Mouse (Mus musculus): ENCODE results near the gene Zfp324. TPM values are rescaled to one million over a fixed set of nuclear protein-coding genes. Genes with fewer than 3 reads are reported as not detected.

Zfp324 gene
- polyA plus RNA-seq, 1 experiment from 2014 or later = 7.9 TPM

DNA sequence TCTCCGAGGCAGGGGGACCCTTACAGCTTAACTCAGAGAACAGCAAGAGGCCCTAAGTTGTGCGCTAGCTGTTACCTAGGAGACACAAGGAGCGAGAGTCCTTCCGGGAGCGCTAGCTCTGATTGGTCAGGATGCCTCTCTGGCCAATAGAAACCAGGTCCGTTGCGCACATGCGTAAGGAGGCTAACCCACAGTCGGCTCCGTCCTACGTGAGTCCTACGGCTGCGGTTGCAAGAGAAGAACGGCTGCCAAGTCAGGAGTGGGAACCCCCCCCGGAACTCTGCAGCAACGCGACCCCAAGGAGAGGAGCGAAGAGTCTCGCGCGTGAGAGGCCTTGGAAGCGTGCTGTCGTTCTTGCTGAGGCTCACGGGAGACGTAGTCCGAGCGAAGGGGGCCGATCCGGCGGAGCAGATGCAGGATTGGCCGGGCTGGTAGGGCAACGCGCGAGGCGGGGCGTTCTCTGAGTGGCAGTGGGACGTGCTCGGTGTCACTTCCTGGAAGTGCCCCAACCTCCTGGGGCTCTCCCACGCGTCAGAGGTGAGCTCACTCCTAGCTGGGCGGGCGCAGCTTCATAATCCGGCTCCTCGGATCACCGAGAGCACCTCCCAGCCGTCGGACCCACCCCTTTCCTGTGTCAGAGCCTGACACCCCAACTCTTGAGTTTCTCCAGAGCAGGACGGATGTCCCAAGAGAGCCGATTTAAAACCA lies 12.2 kb downstream of the Zfp324 start, which contains the start of gene Zfp446:
TSS of gene Zfp446 (plus strand) at position 167 of the 708 bp plus-strand sequence.
- under 1% methylated on average over 49 of the region's 49 CpGs for WGBS
- Histone ChIP-seq H3K9me3 (replicated peaks; ENCODE audit: control insufficient read depth, low read length) (no peaks in the 10 kb centered on the region), H3K4me2 (ENCODE audit: low read depth, low read length) (peak within 1 kb of the TSS; percentile 40), H3K27me3 (ENCODE audit: control insufficient read depth, insufficient read depth, low read length) (no peaks in the 10 kb centered on the region), H3K4me1 (ENCODE audit: control insufficient read depth, insufficient read depth, low read length) (peaks cover 2% of the 10 kb centered on the region; the same call in 1 of the 2 replicates), H3K36me3 (replicated peaks; ENCODE audit: control insufficient read depth, insufficient read depth, low read depth, low read length) (no peaks in the 10 kb centered on the region), H3K27ac (replicated peaks; ENCODE audit: low read depth, low read length) (peak within 1 kb of the TSS; percentile 65), H3K4me3 (ENCODE audit: low read depth, low read length) (peak within 1 kb of the TSS; percentile 61), H3K9ac (replicated peaks; ENCODE audit: low read length) (peak within 1 kb of the TSS; percentile 68)
- peak; percentile 98 for DNase-seq (ENCODE audit: low spot score)
- peak; percentile 99 for ATAC-seq (replicated peaks; ENCODE audit: insufficient number of reproducible peaks, low FRiP score, low TSS enrichment, low read depth)

GRCm38 (mm10) chr7:12978931-12979722 lies 13.5 kb downstream of the Zfp324 start:
- Histone ChIP-seq H3K4me1 (ENCODE audit: control insufficient read depth, insufficient read depth, low read length) (peaks cover 2% of the 10 kb centered on the region; the same call in 1 of the 2 replicates), H3K9ac (replicated peaks; ENCODE audit: low read length) (peak overlapping the region; percentile 41; the same call in 1 of the 2 replicates), H3K36me3 (replicated peaks; ENCODE audit: control insufficient read depth, insufficient read depth, low read depth, low read length) (no peaks in the 10 kb centered on the region), H3K27me3 (ENCODE audit: control insufficient read depth, insufficient read depth, low read length) (no peaks in the 10 kb centered on the region), H3K4me2 (ENCODE audit: low read depth, low read length) (peak overlapping the region; percentile 40), H3K4me3 (ENCODE audit: low read depth, low read length) (no peak overlapping the region), H3K27ac (replicated peaks; ENCODE audit: low read depth, low read length) (no peak overlapping the region), H3K9me3 (replicated peaks; ENCODE audit: control insufficient read depth, low read length) (no peaks in the 10 kb centered on the region)
- 85% methylated on average over 18 of the region's 18 CpGs for WGBS
- ATAC-seq (replicated peaks; ENCODE audit: insufficient number of reproducible peaks, low FRiP score, low TSS enrichment, low read depth) (no peak), DNase-seq (ENCODE audit: low spot score) (no peak)

- Histone ChIP-seq H3K4me2 (ENCODE audit: low read depth, low read length) (no peak overlapping the region), H3K36me3 (replicated peaks; ENCODE audit: control insufficient read depth, insufficient read depth, low read depth, low read length) (no peaks in the 10 kb centered on the region), H3K9me3 (replicated peaks; ENCODE audit: control insufficient read depth, low read length) (no peaks in the 10 kb centered on the region), H3K9ac (replicated peaks; ENCODE audit: low read length) (no peak overlapping the region), H3K4me1 (ENCODE audit: control insufficient read depth, insufficient read depth, low read length) (peaks cover 2% of the 10 kb centered on the region; the same call in 1 of the 2 replicates), H3K4me3 (ENCODE audit: low read depth, low read length) (no peak overlapping the region), H3K27me3 (ENCODE audit: control insufficient read depth, insufficient read depth, low read length) (no peaks in the 10 kb centered on the region), H3K27ac (replicated peaks; ENCODE audit: low read depth, low read length) (no peak overlapping the region)
- WGBS = 74% methylated on average over 6 of the region's 6 CpGs
- DNase-seq (ENCODE audit: low spot score) (no peak), ATAC-seq (replicated peaks; ENCODE audit: insufficient number of reproducible peaks, low FRiP score, low TSS enrichment, low read depth) (no peak)
These were observed 14.1 kb downstream of the Zfp324 start for GRCm38 (mm10) chr7:12979776-12980175.

- no peak overlapping the region for H3K4me3 ChIP-seq (ENCODE audit: low read depth, low read length)
- no peak overlapping the region for H3K4me2 ChIP-seq (ENCODE audit: low read depth, low read length)
- 92% methylated on average over 7 of the region's 7 CpGs for WGBS
- no peaks in the 10 kb centered on the region for H3K27me3 ChIP-seq (ENCODE audit: control insufficient read depth, insufficient read depth, low read length)
- no peak for DNase-seq (ENCODE audit: low spot score)
- peaks cover 2% of the 10 kb centered on the region; the same call in 1 of the 2 replicates for H3K4me1 ChIP-seq (ENCODE audit: control insufficient read depth, insufficient read depth, low read length)
- no peaks in the 10 kb centered on the region for H3K36me3 ChIP-seq (replicated peaks; ENCODE audit: control insufficient read depth, insufficient read depth, low read depth, low read length)
- ATAC-seq (replicated peaks; ENCODE audit: insufficient number of reproducible peaks, low FRiP score, low TSS enrichment, low read depth) = no peak
- H3K9me3 ChIP-seq (replicated peaks; ENCODE audit: control insufficient read depth, low read length) = no peaks in the 10 kb centered on the region
- no peak overlapping the region for H3K27ac ChIP-seq (replicated peaks; ENCODE audit: low read depth, low read length)
- H3K9ac ChIP-seq (replicated peaks; ENCODE audit: low read length) = no peak overlapping the region
These were observed 14.7 kb downstream of the Zfp324 start for GRCm38 (mm10) chr7:12980291-12980690.

GRCm38 (mm10) chr7:12985724-12986123 lies 20.1 kb downstream of the Zfp324 start:
- no peaks in the 10 kb centered on the region for H3K36me3 ChIP-seq (replicated peaks; ENCODE audit: control insufficient read depth, insufficient read depth, low read depth, low read length)
- H3K4me3 ChIP-seq (ENCODE audit: low read depth, low read length) = no peak overlapping the region
- no peaks in the 10 kb centered on the region for H3K27me3 ChIP-seq (ENCODE audit: control insufficient read depth, insufficient read depth, low read length)
- H3K9ac ChIP-seq (replicated peaks; ENCODE audit: low read length) = no peak overlapping the region
- H3K4me2 ChIP-seq (ENCODE audit: low read depth, low read length) = no peak overlapping the region
- H3K27ac ChIP-seq (replicated peaks; ENCODE audit: low read depth, low read length) = no peak overlapping the region
- no peak for DNase-seq (ENCODE audit: low spot score)
- no peak for ATAC-seq (replicated peaks; ENCODE audit: insufficient number of reproducible peaks, low FRiP score, low TSS enrichment, low read depth)
- H3K9me3 ChIP-seq (replicated peaks; ENCODE audit: control insufficient read depth, low read length) = no peaks in the 10 kb centered on the region
- H3K4me1 ChIP-seq (ENCODE audit: control insufficient read depth, insufficient read depth, low read length) = no peaks in the 10 kb centered on the region
- 96% methylated on average over 1 of the region's 1 CpGs for WGBS

- Histone ChIP-seq H3K9ac (replicated peaks; ENCODE audit: low read length) (no peak overlapping the region), H3K4me3 (ENCODE audit: low read depth, low read length) (no peak overlapping the region), H3K27ac (replicated peaks; ENCODE audit: low read depth, low read length) (no peak overlapping the region), H3K9me3 (replicated peaks; ENCODE audit: control insufficient read depth, low read length) (no peaks in the 10 kb centered on the region), H3K4me2 (ENCODE audit: low read depth, low read length) (no peak overlapping the region), H3K4me1 (ENCODE audit: control insufficient read depth, insufficient read depth, low read length) (no peaks in the 10 kb centered on the region), H3K36me3 (replicated peaks; ENCODE audit: control insufficient read depth, insufficient read depth, low read depth, low read length) (no peaks in the 10 kb centered on the region), H3K27me3 (ENCODE audit: control insufficient read depth, insufficient read depth, low read length) (no peaks in the 10 kb centered on the region)
- ATAC-seq (replicated peaks; ENCODE audit: insufficient number of reproducible peaks, low FRiP score, low TSS enrichment, low read depth) (no peak), DNase-seq (ENCODE audit: low spot score) (no peak)
- 86% methylated on average over 8 of the region's 8 CpGs for WGBS
These were observed 21.3 kb downstream of the Zfp324 start for GRCm38 (mm10) chr7:12986906-12987305.

GRCm38 (mm10) chr7:12987409-12988189 lies 22.0 kb downstream of the Zfp324 start:
- ATAC-seq (replicated peaks; ENCODE audit: insufficient number of reproducible peaks, low FRiP score, low TSS enrichment, low read depth) (no peak), DNase-seq (ENCODE audit: low spot score) (no peak)
- H3K27me3 ChIP-seq (ENCODE audit: control insufficient read depth, insufficient read depth, low read length) = no peaks in the 10 kb centered on the region
- H3K9me3 ChIP-seq (replicated peaks; ENCODE audit: control insufficient read depth, low read length) = no peaks in the 10 kb centered on the region
- no peaks in the 10 kb centered on the region for H3K4me1 ChIP-seq (ENCODE audit: control insufficient read depth, insufficient read depth, low read length)
- 79% methylated on average over 8 of the region's 8 CpGs for WGBS
- no peak overlapping the region for H3K4me2 ChIP-seq (ENCODE audit: low read depth, low read length)
- no peak overlapping the region for H3K4me3 ChIP-seq (ENCODE audit: low read depth, low read length)
- H3K9ac ChIP-seq (replicated peaks; ENCODE audit: low read length) = no peak overlapping the region
- H3K27ac ChIP-seq (replicated peaks; ENCODE audit: low read depth, low read length) = no peak overlapping the region
- no peaks in the 10 kb centered on the region for H3K36me3 ChIP-seq (replicated peaks; ENCODE audit: control insufficient read depth, insufficient read depth, low read depth, low read length)

All from embryonic facial prominence, embryonic 11.5 days (tissue).